Comparison of ENCODE assay signal across 10 mouse cellular contexts in the genomic region with DNA sequence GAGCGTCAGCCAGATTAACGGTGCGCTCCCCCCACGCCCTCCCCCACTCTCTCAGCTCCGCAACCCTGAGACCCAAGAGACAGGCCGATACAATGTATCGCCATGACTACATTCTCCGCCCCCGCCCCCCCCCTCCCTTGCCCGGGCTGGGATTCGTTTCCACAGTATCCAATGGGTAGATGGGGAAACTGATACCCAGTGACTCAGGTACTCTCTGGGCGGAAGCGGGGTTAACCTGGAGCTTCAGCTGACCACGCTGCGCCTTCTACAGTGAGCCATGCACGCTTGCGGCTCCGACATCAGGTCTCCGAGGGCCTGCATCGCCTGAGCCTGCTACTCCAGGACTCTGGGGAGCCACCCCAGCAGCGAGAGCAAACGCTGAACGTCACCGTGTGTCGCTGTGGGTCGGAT. TPM values are rescaled to one million over a fixed set of nuclear protein-coding genes. Genes with fewer than 3 reads are reported as not detected.
DNase-seq lines count a peak whose midpoint lies in the region; ATAC-seq and TF ChIP-seq lines count a peak whose summit lies in the region.
"Had no signal": no experiment of that assay in that cellular context is flagged by ENCODE, and none has a peak within 500 bp of the region (broad histone marks: within the 10 kb centered on the region; RNA-seq: fewer than 3 reads in every experiment).

No protein-coding gene starts in this region.

- peak overlapping the region; percentile 5 for H3K4me3 ChIP-seq in gastrocnemius, adult 2 months
- peak overlapping the region; percentile 33 for H3K4me3 ChIP-seq in forebrain, embryonic 16.5 days (replicated peaks; ENCODE audit: low read length)
- H3K4me3 ChIP-seq in liver, postnatal 0 days (ENCODE audit: low read depth, low read length) = no peak overlapping the region

- no peaks in the 10 kb centered on the region for H3K36me3 ChIP-seq in forebrain, embryonic 16.5 days (ENCODE audit: control insufficient read depth, insufficient read depth)
- H3K36me3 ChIP-seq in liver, postnatal 0 days (replicated peaks; ENCODE audit: insufficient read depth, low read length) = no peaks in the 10 kb centered on the region

- peaks cover 10% of the 10 kb centered on the region for H3K9me3 ChIP-seq in forebrain, embryonic 16.5 days (ENCODE audit: control insufficient read depth, low read length)
- H3K9me3 ChIP-seq in liver, postnatal 0 days (ENCODE audit: low read length) = no peaks in the 10 kb centered on the region

- H3K27ac ChIP-seq in gastrocnemius, adult 2 months = no peak overlapping the region
- H3K27ac ChIP-seq in forebrain, embryonic 16.5 days (ENCODE audit: low read length) = no peak overlapping the region
- no peak overlapping the region for H3K27ac ChIP-seq in liver, postnatal 0 days (ENCODE audit: low read depth)

- no peak overlapping the region for H3K9ac ChIP-seq in forebrain, embryonic 16.5 days (replicated peaks; ENCODE audit: low read depth, low read length)
- H3K9ac ChIP-seq in liver, postnatal 0 days (replicated peaks) = no peak overlapping the region

- intact Hi-C loops in gastrocnemius, adult 2 months (cut with DNase I) = no loop called here

- ATAC-seq in forebrain, embryonic 16.5 days = 0 out of 2 replicates have a peak, but pooled peaks have one; percentile 26
- 0 out of 2 replicates have a peak, but pooled peaks have one; percentile 15 for ATAC-seq in liver, postnatal 0 days
- ATAC-seq in erythroid progenitor cell, adult 5-6 weeks (replicated peaks; ENCODE audit: low FRiP score, poor library complexity, severe bottlenecking) = no peak

- TF ChIP-seq CTCF in gastrocnemius, adult 2 months (IDR thresholded peaks at IDR 0.05) = no peak
- no peak for TF ChIP-seq CTCF in liver, postnatal 0 days (IDR thresholded peaks at IDR 0.05; ENCODE audit: low read depth)

- no peaks in the 10 kb centered on the region for H3K27me3 ChIP-seq in forebrain, embryonic 16.5 days (replicated peaks; ENCODE audit: control insufficient read depth, insufficient read depth, low read length)
- H3K27me3 ChIP-seq in liver, postnatal 0 days (ENCODE audit: insufficient read depth, low read length) = 0 out of 2 replicates have a peak, but pooled peaks cover 6% of the 10 kb centered on the region

- no peak for DNase-seq in gastrocnemius, adult 2 months
- no peak for DNase-seq in gastrocnemius, postnatal 10 days
- DNase-seq in CD4-positive helper T cell, adult 2 months (ENCODE audit: low read depth, low spot score) = peak; percentile 40
- DNase-seq in liver, postnatal 0 days = no peak
- no peak for DNase-seq in adrenal gland, postnatal 4 days (ENCODE audit: low spot score in 2 of 2)
- DNase-seq in embryo, embryonic 9.5 days (ENCODE audit: extremely low spot score) = no peak
- DNase-seq: adrenal gland, postnatal 36 days; gastrocnemius, postnatal 36 days had no signal

- WGBS in forebrain, embryonic 16.5 days = 53% methylated on average over 26 of the region's 26 CpGs
- 57% methylated on average over 26 of the region's 26 CpGs for WGBS in liver, postnatal 0 days (ENCODE audit: insufficient replicate concordance)

- peak overlapping the region; percentile 32 for H3K4me2 ChIP-seq in forebrain, embryonic 16.5 days (ENCODE audit: low read length)
- peak overlapping the region; percentile 36 for H3K4me2 ChIP-seq in liver, postnatal 0 days (ENCODE audit: low read depth, low read length)

- no peak for TF ChIP-seq EP300 in liver, postnatal 0 days (IDR thresholded peaks at IDR 0.05; ENCODE audit: low read depth)

- no peaks in the 10 kb centered on the region for H3K4me1 ChIP-seq in forebrain, embryonic 16.5 days (replicated peaks; ENCODE audit: control insufficient read depth, insufficient read depth, low read length)
- H3K4me1 ChIP-seq in liver, postnatal 0 days (ENCODE audit: insufficient read depth) = peaks cover 2% of the 10 kb centered on the region

RNA-seq across cellular contexts. Expression of a gene that starts 17.0 kb away (rescaled TPM):
- total RNA-seq in gastrocnemius, adult 2 months (2021) = 10 to 100 TPM; 19.0 to 22.8 TPM
- total RNA-seq in gastrocnemius, postnatal 10 days (2021) = 10 to 100 TPM; 29.3 to 36.6 TPM
- 1.2 and 1.6 TPM in 2 replicates for polyA plus RNA-seq in forebrain, embryonic 16.5 days (2015; fragmentation: Nextera tagmentation; extraction: Ambion mirVana)
- polyA plus RNA-seq in liver, postnatal 0 days (2015; fragmentation: Nextera tagmentation; extraction: Ambion mirVana) = 0.05 TPM in 1 of 2 replicates, not detected in the other
- 1 to 10 TPM in 1 of 2 experiments, under 1 TPM in 1; 0.62 to 1.8 TPM for total RNA-seq in adrenal gland, postnatal 4 days (2021)
- total RNA-seq in erythroid progenitor cell, adult 5-6 weeks (2015; ENCODE audit: low replicate concordance) = not detected in 2 replicates
- total RNA-seq in erythroid progenitor cell, adult 5-6 weeks (2017; ENCODE audit: low replicate concordance) = not detected in 2 replicates

Comparison
In these comparisons a context has a peak if more than half of its experiments do, and no peak if none do; other contexts are left out.
1. RNA of a gene that starts 17.0 kb away (total RNA-seq): 29.3 to 36.6 TPM in gastrocnemius, postnatal 10 days and 19.0 to 22.8 TPM in gastrocnemius, adult 2 months; 0.62 to 1.8 TPM in adrenal gland, postnatal 4 days and not detected in erythroid progenitor cell, adult 5-6 weeks; every median in the first group is over 4 times any median in the second.